Mouse (Mus musculus) left cerebral cortex, adult 8-10 months (tissue): Measurements from ENCODE around the gene Ilf3. TPM values are rescaled to one million over a fixed set of nuclear protein-coding genes. Genes with fewer than 3 reads are reported as not detected.

Experiments used
- DNase-seq, 2 experiments: peaks; one replicate each; pipeline ENCODE4 v3.0.0; 2022; ENCODE audit warnings: low spot score in 2 of 2
- total RNA-seq, 4 experiments: library from RNA; stranded (reverse); gene quantifications; 2 replicates each; pipeline ENCODE4 v1.2.4; 2022

Ilf3 gene
- total RNA-seq, 4 experiments from 2014 or later: 90.2 to 93.1 (median 91.0) TPM

DNA sequence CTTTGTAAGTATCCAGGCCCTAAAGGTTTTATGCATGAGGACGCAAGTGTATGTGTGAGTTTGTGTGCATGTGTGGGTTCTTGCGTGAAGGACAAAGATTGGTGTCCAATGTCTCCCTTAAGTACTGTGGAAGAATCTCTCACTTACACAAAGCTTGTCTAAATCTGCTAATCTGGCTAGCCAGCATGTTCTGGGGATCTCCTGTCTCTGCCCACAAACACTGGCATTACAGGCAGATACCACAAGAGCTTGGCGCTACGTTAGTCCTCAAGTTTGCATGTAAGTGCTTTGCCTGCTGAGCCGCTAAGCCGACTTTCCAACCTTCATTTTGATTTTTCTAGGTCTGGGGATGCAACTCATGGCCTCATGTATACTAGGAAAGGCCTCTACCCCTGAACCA is 69.9 kb downstream of the Ilf3 start:
- no peak for DNase-seq

- DNase-seq: no peak
Measured at GRCm38 (mm10) chr9:21438219-21438618, 70.5 kb downstream of the Ilf3 start.

GRCm38 (mm10) chr9:21439456-21439855 is 71.8 kb downstream of the Ilf3 start:
- DNase-seq: no peak

DNA sequence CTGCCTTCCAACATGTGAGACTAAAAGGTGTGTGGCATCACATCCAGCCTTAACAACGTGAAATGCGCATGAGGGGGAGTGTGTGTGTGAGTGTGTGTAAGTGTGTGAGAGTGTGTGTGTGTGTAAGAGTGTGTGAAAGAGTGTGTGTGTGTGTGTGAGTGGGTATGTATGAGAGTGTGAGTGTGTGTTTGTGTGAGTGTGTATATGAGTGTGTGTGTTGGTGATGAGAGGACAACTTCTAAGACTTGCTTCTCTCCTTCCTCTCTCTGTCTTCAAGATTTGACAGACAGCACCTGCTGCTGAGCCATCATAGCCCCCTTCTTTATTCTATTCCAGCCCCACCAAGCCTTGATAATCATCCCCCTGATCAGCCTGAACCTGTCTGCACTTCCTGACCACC is 72.2 kb downstream of the Ilf3 start:
- DNase-seq: no peak

DNA sequence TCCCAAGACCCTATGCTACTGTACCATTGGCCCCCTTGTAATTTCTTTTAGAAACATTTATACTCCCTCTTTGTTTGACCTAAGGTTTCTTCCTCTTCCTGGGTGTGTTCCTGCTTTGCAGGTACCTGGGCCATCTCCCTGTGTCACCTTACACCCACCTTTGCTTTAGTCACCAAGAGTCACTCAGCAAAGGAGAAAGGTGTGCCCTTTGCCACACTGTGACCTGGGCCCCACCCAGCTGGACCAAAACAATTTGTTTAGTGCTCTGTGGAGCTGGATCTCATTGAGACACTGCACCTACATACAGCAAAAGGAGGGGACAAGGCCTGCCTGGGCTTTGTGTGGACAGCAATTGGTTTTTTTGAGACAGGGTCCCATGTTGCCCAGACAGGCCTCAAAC is 72.7 kb downstream of the Ilf3 start:
- DNase-seq: no peak

DNA sequence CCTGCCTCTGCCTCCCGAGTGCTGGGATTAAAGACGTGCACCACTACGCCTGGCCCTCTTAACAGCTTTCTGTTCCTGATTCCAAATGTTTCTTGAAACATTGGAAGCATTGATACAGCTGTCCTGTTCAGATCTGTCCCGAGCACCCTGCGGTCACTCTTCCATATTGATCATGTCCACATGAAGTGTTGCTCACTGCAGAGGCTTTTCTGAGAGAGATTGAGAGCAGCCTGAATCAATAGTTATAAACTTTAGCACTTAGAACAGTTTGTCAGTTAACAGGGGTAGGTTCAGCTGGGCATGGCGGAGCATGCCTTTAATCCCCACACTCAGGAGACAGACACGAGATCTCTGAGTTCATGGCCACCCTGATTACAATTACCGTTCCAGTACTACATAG is 76.2 kb downstream of the Ilf3 start:
- no peak for DNase-seq

DNA sequence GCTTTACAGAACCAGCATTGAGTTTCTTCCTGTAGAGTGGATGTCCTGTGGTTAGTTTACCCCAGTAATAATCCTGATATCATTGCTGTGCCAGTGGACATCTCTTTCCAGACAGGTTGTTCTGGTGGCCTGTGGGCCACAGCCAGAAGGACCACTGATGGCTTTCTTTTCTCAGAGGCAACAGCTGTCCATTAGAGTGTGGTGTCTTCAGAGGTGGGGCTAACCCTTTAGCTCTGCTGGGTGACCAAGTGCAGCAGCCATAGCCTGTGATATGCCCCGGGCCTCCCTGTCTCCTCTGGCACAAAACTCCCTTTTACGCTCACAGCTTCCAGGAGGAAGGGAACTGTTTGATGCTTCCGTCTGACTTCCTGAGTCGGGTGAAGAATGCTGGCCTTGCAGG is 76.9 kb downstream of the Ilf3 start:
- DNase-seq: no peak

- DNase-seq: no peak
Measured at GRCm38 (mm10) chr9:21445081-21445744, 77.5 kb downstream of the Ilf3 start.

DNA sequence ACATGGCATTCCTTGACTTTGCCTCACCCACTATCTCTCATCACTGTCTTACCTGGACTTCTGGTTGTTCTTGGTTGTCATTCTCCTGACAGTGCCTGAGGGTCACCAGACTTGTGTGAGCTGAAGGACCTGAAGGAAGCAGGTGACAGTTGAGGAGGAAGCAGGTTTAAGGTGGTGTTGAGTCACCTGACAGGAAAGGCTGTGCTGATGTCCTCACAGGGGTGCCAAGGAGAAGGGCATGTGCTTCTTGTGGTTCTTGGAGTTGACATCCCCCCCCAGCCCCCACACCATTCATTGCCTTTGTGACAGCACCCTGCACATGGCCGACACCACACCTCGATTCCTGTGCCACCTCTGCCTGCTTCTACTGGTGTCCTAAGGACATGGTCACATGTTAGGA is 80.1 kb downstream of the Ilf3 start:
- no peak for DNase-seq

DNA sequence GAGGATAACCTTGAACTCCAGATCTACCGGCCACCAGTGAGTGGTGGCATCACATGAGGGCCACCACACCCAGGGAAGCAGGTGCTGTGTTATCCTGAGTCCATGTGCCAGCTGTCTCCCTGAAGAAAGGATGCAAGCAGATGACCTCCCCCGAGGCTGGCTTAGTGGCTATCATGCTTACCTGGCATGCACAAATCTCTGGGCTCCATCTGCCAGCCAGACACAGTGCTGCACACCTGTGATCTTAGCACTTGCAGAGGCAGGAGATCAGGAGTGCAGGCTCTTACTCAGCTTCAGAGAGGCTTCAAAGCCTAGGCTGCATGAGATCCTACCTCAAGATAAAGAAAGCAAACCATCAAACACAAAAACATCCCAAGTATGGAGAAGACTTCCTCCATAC is 82.0 kb downstream of the Ilf3 start:
- DNase-seq: no peak

DNA sequence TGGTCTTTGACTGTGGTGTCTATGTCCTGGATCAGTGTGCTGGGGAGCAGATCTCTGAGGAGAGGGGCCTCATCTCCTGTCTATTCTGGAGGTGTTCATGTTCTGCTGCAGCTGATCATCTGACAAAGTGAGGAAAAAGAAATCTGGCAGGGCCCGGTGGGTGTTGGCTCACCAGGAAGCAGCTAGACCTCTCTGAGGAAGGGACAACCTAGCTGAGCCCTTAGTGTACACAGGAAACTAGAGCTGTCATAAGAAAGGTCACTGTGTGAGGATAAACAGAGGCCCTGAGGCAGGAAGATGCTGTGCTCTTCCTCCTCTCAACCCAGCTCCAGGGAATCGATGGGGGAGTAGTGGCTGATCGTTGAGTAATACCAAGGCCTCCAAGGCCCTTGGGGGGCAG is 82.6 kb downstream of the Ilf3 start:
- DNase-seq: no peak

GRCm38 (mm10) chr9:21451391-21451790 is 83.7 kb downstream of the Ilf3 start:
- DNase-seq: no peak

DNA sequence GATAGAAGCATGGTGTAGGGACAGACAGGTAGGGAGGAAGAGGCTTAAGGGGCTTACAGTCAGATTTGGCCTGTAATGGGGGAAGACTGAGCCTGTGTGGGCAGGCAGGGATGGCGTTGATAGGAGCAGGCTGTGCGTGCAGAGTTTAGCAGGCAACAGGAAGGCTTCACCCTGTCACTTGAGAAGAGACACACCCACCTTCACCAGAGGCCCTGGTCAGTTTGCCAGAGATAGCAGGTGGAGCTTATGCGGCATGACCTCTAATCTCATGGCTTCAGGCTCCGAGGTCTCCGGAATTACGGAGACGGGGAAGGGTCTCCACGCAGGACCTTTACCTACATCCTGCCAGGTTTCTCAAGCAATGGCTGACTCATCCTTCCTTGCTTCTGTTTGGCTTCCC is 84.2 kb downstream of the Ilf3 start:
- DNase-seq: no peak

- no peak for DNase-seq
Measured at GRCm38 (mm10) chr9:21453003-21453402, 85.3 kb downstream of the Ilf3 start.

- no peak for DNase-seq
Measured at GRCm38 (mm10) chr9:21453459-21453858, 85.8 kb downstream of the Ilf3 start.

DNA sequence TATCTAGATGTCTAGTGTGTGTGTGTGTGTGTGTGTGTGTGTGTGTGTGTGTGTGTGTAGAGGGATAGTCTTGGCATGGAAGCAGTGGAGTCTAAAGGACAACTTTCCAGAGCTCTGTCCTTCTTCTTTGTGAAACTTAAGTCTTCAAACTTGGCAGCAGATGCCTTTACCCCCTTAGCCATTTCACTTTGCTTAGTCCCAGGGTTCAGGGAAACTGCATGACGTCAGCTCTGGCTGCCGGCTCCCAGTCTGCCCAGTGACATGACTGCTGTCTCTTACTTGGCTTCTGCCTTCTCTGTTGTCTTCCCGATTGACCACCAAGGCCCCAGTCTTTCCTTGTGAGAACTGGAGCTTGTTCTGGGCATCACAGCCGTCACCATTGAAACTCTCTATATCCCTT is 86.9 kb downstream of the Ilf3 start:
- DNase-seq: no peak

Other genes with a start within 250 kb of the Ilf3 start
- gene Tyk2, start 236.6 kb upstream of the Ilf3 start, total RNA-seq: 10 to 100 TPM; 11.1 to 14.5 (median 13.3) TPM
- 100 to 1,000 TPM; 116 to 150 (median 135) TPM for gene Cdc37, start 217.9 kb upstream of the Ilf3 start, total RNA-seq
- 10 to 100 TPM; 91.9 to 94.8 (median 93.7) TPM for gene Pde4a, start 202.2 kb upstream of the Ilf3 start, total RNA-seq
- gene Keap1, start 128.5 kb upstream of the Ilf3 start, total RNA-seq: 10 to 100 TPM; 57.8 to 68.8 (median 59.9) TPM
- 10 to 100 TPM; 14.8 to 20.5 (median 16.8) TPM for gene S1pr5, start 119.4 kb upstream of the Ilf3 start, total RNA-seq
- gene Atg4d, start 102.6 kb upstream of the Ilf3 start, total RNA-seq: 10 to 100 TPM; 35.3 to 48.7 (median 39.7) TPM
- 10 to 100 TPM; 33.5 to 43.4 (median 39.4) TPM for gene Kri1, start 79.9 kb upstream of the Ilf3 start, total RNA-seq
- 10 to 100 TPM; 53.5 to 63.9 (median 58.8) TPM for gene Cdkn2d, start 76.5 kb upstream of the Ilf3 start, total RNA-seq
- 1 to 10 TPM; 1.2 to 1.5 (median 1.4) TPM for gene Ap1m2, start 55.5 kb upstream of the Ilf3 start, total RNA-seq
- 10 to 100 TPM; 48.0 to 68.9 (median 52.3) TPM for gene Slc44a2, start 47.2 kb upstream of the Ilf3 start, total RNA-seq
- 10 to 100 TPM; 17.0 to 28.0 (median 23.5) TPM for gene Qtrt1, start 44.0 kb downstream of the Ilf3 start, total RNA-seq
- 10 to 100 TPM; 49.5 to 64.9 (median 60.9) TPM for gene Dnm2, start 57.0 kb downstream of the Ilf3 start, total RNA-seq
- gene Tmed1, start 142.4 kb downstream of the Ilf3 start, total RNA-seq: 10 to 100 TPM; 15.1 to 18.4 (median 16.4) TPM
- gene AB124611, start 158.3 kb downstream of the Ilf3 start, total RNA-seq: under 1 TPM in 3 of 4 experiments, not detected in 1; 0.27 to 0.68 (median 0.41) TPM
- 10 to 100 TPM; 76.4 to 91.3 (median 83.1) TPM for gene Carm1, start 179.0 kb downstream of the Ilf3 start, total RNA-seq
- 10 to 100 TPM; 52.8 to 64.0 (median 54.5) TPM for gene Timm29, start 224.9 kb downstream of the Ilf3 start, total RNA-seq
- 10 to 100 TPM; 20.7 to 25.4 (median 22.7) TPM for gene Yipf2, start 225.0 kb downstream of the Ilf3 start, total RNA-seq
- 100 to 1,000 TPM in 2 of 4 experiments, 10 to 100 TPM in 2; 96.5 to 103 (median 99.6) TPM for gene Smarca4, start 248.3 kb downstream of the Ilf3 start, total RNA-seq